Mouse (Mus musculus) spleen, embryonic (tissue): ENCODE data around the gene Bach2.

Source experiments
- CTCF ChIA-PET: fragments of 350-600 bp; sonication (Branson Sonifier 250); formaldehyde crosslinking; loops from one replicate; lab custom pipeline; 2022; lab: Charles Lee

Gene Bach2

DNA sequence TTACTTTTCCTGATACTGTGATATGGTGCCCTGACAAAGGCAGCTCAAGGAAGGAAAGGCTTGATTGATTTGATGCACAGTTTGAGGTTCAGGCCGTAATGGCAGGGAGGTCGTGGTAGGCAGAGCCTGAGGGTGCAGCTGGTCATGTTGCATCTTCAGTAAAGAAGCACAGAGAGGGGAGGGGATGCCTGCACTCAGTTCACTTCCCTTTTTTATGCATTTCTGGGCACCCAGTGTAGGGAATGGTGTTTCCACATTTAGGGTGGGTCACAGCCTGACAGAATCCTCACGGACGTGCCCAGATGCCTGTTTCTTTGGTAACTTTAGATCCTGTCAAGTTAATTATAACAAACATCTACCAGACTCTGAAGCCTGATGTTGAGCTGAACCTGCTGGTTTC is 306.9 kb downstream of the Bach2 start:
- CTCF ChIA-PET = interaction anchor here (0.6 to 1.4 kb wide), 3 partner anchors 11 to 561 kb away, joined by 3 to 9 read pairs (median 3); no protein-coding TSS in a partner anchor

DNA sequence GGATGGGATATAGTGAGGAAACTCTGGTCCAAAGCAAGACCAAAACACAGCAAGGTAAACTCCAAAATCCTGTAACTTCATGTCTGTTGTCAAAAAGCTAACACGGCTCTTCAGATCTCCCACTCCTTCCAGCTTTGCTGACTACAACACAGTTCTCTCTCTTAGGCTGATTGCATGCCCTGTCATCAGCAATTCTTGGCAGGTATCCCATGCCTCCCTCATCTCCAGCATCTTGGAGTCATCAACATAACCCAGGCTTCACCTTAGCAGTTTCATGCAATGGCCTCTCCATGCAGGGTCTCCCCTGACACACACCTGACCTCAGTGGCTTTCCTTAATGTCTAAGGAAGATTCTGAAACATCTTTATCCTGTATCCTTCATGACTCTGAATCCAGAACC is 310.5 kb downstream of the Bach2 start:
- CTCF ChIA-PET = no interaction called here

DNA sequence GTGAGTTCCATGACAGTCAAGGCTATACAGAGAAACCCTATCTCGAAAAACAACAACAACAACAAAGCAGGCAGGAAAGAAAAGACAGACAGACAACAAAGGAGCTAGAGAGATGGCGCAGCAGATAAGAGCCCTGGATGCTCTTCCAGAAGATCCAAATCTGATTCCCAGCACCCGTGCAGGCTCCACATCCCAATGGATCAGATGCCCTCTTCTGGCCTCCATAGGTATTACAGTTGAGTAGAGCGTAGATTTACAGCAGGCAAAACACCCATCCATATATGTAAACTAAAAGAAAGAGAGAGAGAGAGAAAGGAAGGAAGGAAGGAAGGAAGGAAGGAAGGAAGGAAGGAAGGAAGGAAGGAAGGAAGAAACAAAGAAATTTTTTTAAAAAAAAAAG is 312.7 kb downstream of the Bach2 start:
- CTCF ChIA-PET = interaction anchor here (0.7 kb wide), 1 partner anchor 301 kb away, joined by 7 read pairs; no protein-coding TSS in a partner anchor

GRCm38 (mm10) chr4:32555506-32555905 is 316.9 kb downstream of the Bach2 start:
- CTCF ChIA-PET = interaction anchor here (0.6 kb wide), 1 partner anchor 431 kb away, joined by 3 read pairs; no protein-coding TSS in a partner anchor

DNA sequence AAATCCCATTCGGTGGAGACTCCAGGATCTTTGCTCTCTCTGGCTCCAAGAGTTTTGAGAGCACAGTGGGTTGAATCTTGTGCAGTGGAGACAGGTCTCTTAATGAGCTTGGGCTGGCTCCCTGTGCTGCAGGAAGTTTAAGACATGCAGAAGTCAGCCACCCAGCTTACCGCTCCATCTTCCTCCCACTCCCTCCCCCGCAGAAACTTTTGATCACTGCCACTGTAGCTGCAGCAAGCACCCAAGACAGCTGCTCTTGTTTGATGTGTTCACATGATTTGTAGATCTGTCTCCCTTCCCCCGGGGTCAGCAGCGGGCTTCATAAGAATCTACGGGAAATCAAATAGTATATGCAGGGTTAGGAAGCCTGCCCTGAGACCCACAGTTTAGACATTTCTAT is 321.6 kb downstream of the Bach2 start:
- CTCF ChIA-PET = interaction anchor here (0.6 kb wide), 1 partner anchor 391 kb away, joined by 4 read pairs; no protein-coding TSS in a partner anchor

GRCm38 (mm10) chr4:32560724-32561554 is 322.3 kb downstream of the Bach2 start:
- CTCF ChIA-PET = interaction anchor here (0.6 to 0.7 kb wide), 3 partner anchors 33 to 392 kb away, joined by 3 to 6 read pairs (median 4); no protein-coding TSS in a partner anchor

DNA sequence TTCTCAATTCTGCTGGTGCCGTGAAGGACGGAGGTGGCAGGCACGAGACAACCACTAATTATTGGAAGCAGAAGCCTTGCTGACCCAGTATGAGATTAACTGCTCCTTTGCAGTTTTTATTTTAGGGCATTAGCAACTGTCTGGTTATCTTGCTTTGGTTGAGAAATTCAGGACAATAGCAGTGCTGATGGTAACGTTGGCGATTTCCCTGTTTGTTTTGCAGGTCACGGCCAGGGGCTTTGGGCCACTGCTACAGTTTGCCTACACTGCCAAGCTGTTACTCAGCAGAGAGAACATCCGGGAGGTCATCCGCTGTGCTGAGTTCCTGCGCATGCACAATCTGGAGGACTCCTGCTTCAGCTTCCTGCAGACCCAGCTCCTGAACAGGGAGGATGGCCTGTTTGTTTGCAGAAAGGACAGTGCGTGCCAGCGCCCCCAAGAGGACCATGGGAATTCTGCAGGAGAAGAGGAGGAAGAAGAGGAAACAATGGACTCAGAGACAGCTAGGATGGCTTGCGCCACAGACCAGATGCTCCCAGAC is 323.0 kb downstream of the Bach2 start:
- CTCF ChIA-PET = interaction anchor here (0.7 kb wide), 1 partner anchor 34 kb away, joined by 6 read pairs; no protein-coding TSS in a partner anchor

- CTCF ChIA-PET = interaction anchor here (0.5 to 0.9 kb wide), 3 partner anchors 11 to 729 kb away, joined by 3 to 6 read pairs (median 5); no protein-coding TSS in a partner anchor
Measured at GRCm38 (mm10) chr4:32562319-32563115, 323.9 kb downstream of the Bach2 start.

GRCm38 (mm10) chr4:32564416-32564815 is 325.8 kb downstream of the Bach2 start:
- CTCF ChIA-PET = interaction anchor here (1.5 kb wide), 1 partner anchor 9 kb away, joined by 4 read pairs; no protein-coding TSS in a partner anchor

- CTCF ChIA-PET = no interaction called here
Measured at GRCm38 (mm10) chr4:32564918-32565317, 326.3 kb downstream of the Bach2 start.

DNA sequence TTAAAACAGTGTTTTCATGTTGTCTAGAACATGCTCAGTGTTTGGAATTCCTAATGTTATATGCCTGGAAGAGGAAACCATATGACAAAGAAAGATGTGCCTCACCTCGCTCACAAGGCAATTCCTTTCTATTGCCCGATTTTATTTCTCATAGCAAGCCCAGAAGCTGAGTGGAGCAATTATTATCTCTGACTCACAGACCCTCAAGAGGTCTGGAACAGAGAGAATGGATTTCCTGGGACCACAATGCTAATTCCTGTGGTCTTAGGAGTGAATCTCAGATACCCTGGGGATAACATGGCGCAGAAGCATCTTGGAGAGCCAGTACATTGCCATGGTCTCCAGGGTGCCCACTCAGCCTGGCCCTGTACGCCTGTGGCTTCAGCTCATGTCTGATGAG is 330.4 kb downstream of the Bach2 start:
- CTCF ChIA-PET = no interaction called here

DNA sequence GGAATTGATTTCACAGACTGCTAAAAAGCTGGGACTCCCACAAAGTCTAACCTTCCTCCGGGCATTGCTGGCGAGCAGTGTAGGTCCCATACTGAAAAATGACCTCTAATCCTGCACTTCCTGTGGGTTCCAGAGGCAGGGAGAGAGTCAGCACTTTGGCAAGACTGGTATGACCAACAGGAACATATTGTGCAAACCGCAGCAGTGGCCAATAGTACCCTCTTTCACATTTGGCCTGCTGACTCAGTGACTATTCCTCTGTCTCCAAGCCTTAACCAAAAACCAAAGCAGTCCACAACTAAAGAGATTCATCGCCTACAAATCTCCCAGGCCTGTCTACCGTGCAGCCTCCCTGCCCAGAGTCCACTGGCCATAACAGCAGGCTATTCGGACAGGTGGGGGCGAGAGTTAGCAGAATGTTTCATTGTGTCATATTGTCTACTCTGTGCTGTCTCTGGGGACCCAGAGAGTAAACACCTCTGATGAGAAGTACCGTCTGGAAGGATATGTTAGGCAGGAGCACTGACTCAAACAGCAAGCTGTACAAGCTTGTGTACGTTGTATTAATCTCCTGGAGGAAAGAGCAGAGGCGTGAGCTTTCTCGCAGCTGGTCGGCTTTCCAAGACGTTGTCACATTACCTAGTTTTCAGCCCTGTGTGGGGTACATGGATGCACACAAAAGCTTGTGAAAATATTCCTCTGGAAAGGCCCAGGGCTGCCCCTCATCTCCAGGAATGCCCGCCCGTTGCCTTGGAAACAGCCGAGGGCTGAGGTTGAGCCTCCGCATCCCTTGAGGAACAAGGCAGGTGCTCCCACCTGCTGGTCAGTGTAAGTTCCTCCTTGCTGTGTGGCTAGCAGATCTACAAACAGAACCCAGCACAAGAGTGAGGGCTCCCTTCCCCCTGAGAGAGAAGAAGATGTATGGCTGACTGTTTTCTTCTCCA is 331.7 kb downstream of the Bach2 start:
- CTCF ChIA-PET = interaction anchor here (0.6 kb wide), 1 partner anchor 322 kb away, joined by 3 read pairs; no protein-coding TSS in a partner anchor

DNA sequence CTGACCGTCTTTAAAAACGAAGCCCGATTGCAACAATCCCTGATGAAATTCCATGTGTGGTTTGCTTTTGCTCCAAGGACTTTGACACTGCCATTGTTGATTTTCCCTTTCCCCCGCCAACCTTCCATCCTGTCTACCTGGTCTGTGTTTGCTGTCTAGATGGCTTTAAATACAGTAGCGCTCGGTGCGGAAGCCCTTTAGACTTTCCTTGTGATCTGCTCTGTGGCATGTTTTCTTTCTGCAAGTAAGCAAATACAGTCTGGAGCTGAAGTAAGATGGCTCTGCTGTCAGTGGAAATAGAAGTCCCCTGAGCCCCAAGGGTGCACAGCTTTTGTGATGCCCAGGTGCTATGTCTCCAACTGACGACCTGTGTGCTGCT is 332.3 kb downstream of the Bach2 start:
- CTCF ChIA-PET = interaction anchor here (0.6 kb wide), 1 partner anchor 323 kb away, joined by 3 read pairs; no protein-coding TSS in a partner anchor

DNA sequence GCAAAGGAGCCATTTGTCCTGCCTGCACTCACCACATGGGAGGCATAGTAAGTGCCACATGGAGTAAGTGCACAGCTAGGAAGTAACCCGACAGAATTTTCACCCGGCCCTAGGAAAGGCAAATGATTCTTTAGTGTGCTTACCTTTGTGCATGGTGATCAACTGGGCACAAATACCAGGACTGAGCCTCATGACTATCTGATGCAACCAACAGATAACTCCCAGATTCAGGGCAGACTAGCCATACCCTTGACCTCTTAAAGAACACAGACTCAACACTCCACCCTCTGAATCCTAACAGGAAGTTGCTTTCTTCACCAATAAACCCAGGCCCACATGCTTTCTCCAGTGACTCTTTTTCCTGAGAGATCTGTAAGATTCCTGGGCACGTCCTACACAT is 332.8 kb downstream of the Bach2 start:
- CTCF ChIA-PET = no interaction called here

DNA sequence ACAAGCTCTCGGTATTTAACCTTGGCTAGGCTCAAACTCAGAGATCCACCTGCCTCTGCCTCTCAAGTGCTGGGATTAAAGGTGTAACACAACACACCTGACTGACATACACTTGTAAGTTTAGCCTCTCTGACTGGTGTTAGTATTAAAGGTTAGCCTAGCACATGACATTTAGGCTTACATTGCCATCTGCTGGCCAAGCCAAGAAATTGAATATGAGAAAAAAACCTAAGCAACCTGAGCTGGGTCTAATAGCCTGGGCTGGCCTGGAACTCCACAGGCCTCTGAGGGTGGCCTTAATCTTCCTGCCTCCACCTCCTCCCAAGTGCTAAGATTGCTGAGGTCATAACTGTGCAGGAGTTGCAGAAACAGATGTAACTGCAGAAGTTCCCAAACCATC is 333.5 kb downstream of the Bach2 start:
- CTCF ChIA-PET = interaction anchor here (0.6 to 1.8 kb wide), 2 partner anchors 8 to 21 kb away, joined by 4 to 5 read pairs; no protein-coding TSS in a partner anchor

- CTCF ChIA-PET = interaction anchor here (0.7 to 1.8 kb wide), 4 partner anchors 10 to 517 kb away, joined by 3 to 5 read pairs (median 4); no protein-coding TSS in a partner anchor
Measured at GRCm38 (mm10) chr4:32573586-32573985, 335.0 kb downstream of the Bach2 start.

DNA sequence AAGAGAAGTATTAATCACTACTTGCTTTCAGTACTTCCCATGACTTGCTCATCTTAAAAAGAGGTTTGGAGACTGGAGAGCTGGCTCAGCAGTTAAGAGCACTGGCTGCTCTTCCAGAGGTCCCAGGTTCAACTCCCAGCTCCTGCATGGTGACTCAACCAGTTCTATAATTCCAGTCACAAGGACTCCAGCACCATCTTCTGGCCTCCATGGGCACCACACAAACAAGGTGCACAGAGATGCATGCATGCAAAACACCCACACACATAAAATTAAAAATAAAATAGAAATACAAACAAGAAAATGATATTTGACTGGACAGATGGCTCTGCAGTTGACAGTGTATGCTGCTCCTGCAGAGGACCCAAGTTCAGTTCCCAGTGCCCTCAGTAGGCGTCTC is 336.0 kb downstream of the Bach2 start:
- CTCF ChIA-PET = no interaction called here

GRCm38 (mm10) chr4:32575165-32575564 is 336.6 kb downstream of the Bach2 start:
- CTCF ChIA-PET = no interaction called here

DNA sequence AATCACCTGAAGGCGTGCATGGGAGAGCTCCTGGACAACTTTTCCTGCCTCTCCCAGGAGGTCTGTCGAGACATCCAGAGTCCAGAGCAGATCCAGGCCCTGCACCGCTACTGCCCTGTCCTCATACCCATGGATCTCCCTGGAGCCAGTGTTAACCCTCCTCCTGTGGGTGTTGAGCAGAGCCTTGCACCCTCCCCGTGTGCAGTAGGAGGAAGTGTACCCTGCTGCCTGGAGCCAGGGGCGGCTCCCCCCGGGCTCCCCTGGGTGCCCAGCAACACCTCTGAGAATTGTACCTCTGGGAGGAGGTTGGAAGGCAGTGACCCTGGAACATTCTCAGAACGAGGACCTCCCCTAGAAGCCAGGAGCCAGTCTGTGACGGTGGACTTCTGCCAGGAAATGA is 341.2 kb downstream of the Bach2 start:
- CTCF ChIA-PET = interaction anchor here (0.6 kb wide), 1 partner anchor 328 kb away, joined by 5 read pairs; no protein-coding TSS in a partner anchor

DNA sequence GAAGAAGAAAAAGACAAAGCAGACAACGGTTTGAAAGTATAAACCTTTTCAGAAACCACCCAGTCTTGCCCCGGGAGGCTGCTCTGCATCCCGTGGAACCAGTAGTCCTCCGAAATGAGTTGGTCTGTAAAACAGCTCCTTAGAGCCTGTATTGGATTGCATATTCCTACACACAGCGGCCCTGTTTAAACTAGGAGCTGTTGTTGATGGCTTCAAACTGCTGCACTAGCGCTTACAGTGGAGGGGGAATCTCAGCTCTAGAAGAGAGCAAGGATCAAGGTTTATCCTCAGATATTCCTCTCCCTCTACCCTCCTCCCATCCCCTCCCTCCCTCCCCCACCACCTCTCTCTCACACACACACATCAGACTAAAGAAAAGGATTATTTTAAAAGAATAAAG is 345.6 kb downstream of the Bach2 start:
- CTCF ChIA-PET = no interaction called here
